In the genomic region with DNA sequence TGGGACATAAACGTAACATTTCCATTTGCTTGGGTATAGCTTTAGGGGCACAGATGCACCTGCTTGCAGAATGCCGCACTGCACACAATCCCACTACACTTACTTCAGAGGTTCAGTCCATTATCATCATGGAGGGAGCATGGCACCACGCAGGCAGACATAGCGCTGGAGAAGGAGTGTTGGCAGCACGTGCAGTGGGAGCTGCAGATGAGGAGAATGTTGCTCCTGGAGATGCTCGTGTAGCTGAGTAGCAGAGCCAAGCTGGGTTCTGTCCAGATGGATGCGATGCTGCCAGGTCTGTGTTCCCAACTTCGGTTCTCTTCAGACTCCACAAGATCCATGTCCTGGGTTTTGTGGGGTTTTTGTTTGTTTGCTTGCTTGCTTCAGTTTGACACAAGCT, we compare ENCODE assay signal across 25 mouse cellular contexts. TPM values are rescaled to one million over a fixed set of nuclear protein-coding genes. Genes with fewer than 3 reads are reported as not detected.
DNase-seq lines count a peak whose midpoint lies in the region; ATAC-seq lines count a peak whose summit lies in the region.
"Had no signal": no experiment of that assay in that cellular context is flagged by ENCODE, and none has a peak within 500 bp of the region (broad histone marks: within the 10 kb centered on the region; RNA-seq: fewer than 3 reads in every experiment).

No protein-coding gene starts in this region.

- no peaks in the 10 kb centered on the region for H3K27me3 ChIP-seq in forebrain, embryonic 14.5 days (replicated peaks; ENCODE audit: control insufficient read depth, insufficient read depth, low read length)
- no peaks in the 10 kb centered on the region for H3K27me3 ChIP-seq in forebrain, embryonic 16.5 days (replicated peaks; ENCODE audit: control insufficient read depth, insufficient read depth, low read length)

- H3K9ac ChIP-seq in forebrain, embryonic 14.5 days (ENCODE audit: low read length) = no peak overlapping the region
- H3K9ac ChIP-seq in forebrain, embryonic 16.5 days (replicated peaks; ENCODE audit: low read depth, low read length) = no peak overlapping the region
- H3K9ac ChIP-seq: liver, embryonic 14.5 days; lung, embryonic 15.5 days; stomach, embryonic 15.5 days had no signal

- H3K27ac ChIP-seq in forebrain, embryonic 14.5 days (ENCODE audit: low read depth, low read length) = no peak overlapping the region
- no peak overlapping the region for H3K27ac ChIP-seq in forebrain, embryonic 16.5 days (ENCODE audit: low read length)
- H3K27ac ChIP-seq: hindbrain, postnatal 0 days; limb, embryonic 13.5 days; liver, embryonic 14.5 days; lung, embryonic 15.5 days; macrophage; stomach, embryonic 15.5 days had no signal

- no peaks in the 10 kb centered on the region for H3K36me3 ChIP-seq in forebrain, embryonic 14.5 days (ENCODE audit: control insufficient read depth, insufficient read depth, low read length)
- no peaks in the 10 kb centered on the region for H3K36me3 ChIP-seq in forebrain, embryonic 16.5 days (ENCODE audit: control insufficient read depth, insufficient read depth)
- H3K36me3 ChIP-seq: limb, embryonic 13.5 days; lung, embryonic 15.5 days; stomach, embryonic 15.5 days had no signal

- ATAC-seq in forebrain, embryonic 14.5 days = no peak
- no peak for ATAC-seq in forebrain, embryonic 16.5 days

- intact Hi-C loops in left cerebral cortex, postnatal 4 days (cut with DNase I) = no loop called here

- no peaks in the 10 kb centered on the region for H3K9me3 ChIP-seq in forebrain, embryonic 14.5 days (replicated peaks; ENCODE audit: control insufficient read depth, low read length)
- H3K9me3 ChIP-seq in forebrain, embryonic 16.5 days (ENCODE audit: control insufficient read depth, low read length) = peaks cover 3% of the 10 kb centered on the region; the same call in 1 of the 2 replicates
- H3K9me3 ChIP-seq: lung, embryonic 15.5 days; stomach, embryonic 15.5 days had no signal

- no peak overlapping the region for H3K4me2 ChIP-seq in forebrain, embryonic 14.5 days (ENCODE audit: low read length)
- no peak overlapping the region for H3K4me2 ChIP-seq in forebrain, embryonic 16.5 days (ENCODE audit: low read length)
- H3K4me2 ChIP-seq: lung, embryonic 15.5 days; midbrain, embryonic 11.5 days had no signal

- 81% methylated on average over 8 of the region's 8 CpGs for WGBS in forebrain, embryonic 14.5 days
- 64% methylated on average over 8 of the region's 8 CpGs for WGBS in forebrain, embryonic 16.5 days

- DNase-seq in forebrain, embryonic 14.5 days (ENCODE audit: low spot score) = peak; percentile 32
- peak; percentile 48 for DNase-seq in right cerebral cortex, adult 18-20 months
- no peak for DNase-seq in right cerebral cortex, postnatal 36 days (ENCODE audit: low spot score in 2 of 2)
- DNase-seq in left cerebral cortex, postnatal 4 days = peak; percentile 20
- no peak for DNase-seq in liver
- no peak for DNase-seq in gastrocnemius, adult 18-20 months (ENCODE audit: low spot score)
- DNase-seq: adrenal gland, postnatal 36 days; B cell, adult 2 months; cerebellum, adult 9-11 months; gastrocnemius, postnatal 36 days; kidney, adult 18-20 months; kidney, postnatal 10 days; retina, postnatal 1 day; thymus, adult 18-20 months; thymus, postnatal 4 days had no signal

- H3K4me1 ChIP-seq in forebrain, embryonic 14.5 days (ENCODE audit: control insufficient read depth, insufficient read depth, low read length) = no peaks in the 10 kb centered on the region
- peaks cover 12% of the 10 kb centered on the region for H3K4me1 ChIP-seq in forebrain, embryonic 16.5 days (replicated peaks; ENCODE audit: control insufficient read depth, insufficient read depth, low read length)
- H3K4me1 ChIP-seq: lung, embryonic 15.5 days had no signal

- H3K4me3 ChIP-seq in forebrain, embryonic 14.5 days (ENCODE audit: low read depth, low read length) = no peak overlapping the region
- H3K4me3 ChIP-seq in forebrain, embryonic 16.5 days (replicated peaks; ENCODE audit: low read length) = no peak overlapping the region
- H3K4me3 ChIP-seq: lung, embryonic 15.5 days had no signal

RNA-seq across cellular contexts. Expression of a gene that starts 43.6 kb away (rescaled TPM):
- polyA plus RNA-seq in forebrain, embryonic 14.5 days (2014; fragmentation: Nextera tagmentation; extraction: Ambion mirVana) = 6.8 and 12.5 TPM in 2 replicates
- 19.3 and 23.0 TPM in 2 replicates for polyA plus RNA-seq in forebrain, embryonic 16.5 days (2015; fragmentation: Nextera tagmentation; extraction: Ambion mirVana)
- 100 to 1,000 TPM; 106 to 113 TPM for total RNA-seq in left cerebral cortex, postnatal 4 days (2021)
- total RNA-seq in gastrocnemius, adult 18-20 months (2021) = under 1 TPM; 0.07 to 0.37 TPM
- total RNA-seq: hematopoietic stem cell, adult 5-6 weeks; monocyte, adult 5-6 weeks had no signal
- polyA plus RNA-seq: macrophage had no signal

Comparison
In these comparisons a context has a peak if more than half of its experiments do, and no peak if none do; other contexts are left out.
1. DNase-seq: peak in forebrain, embryonic 14.5 days (single experiment), right cerebral cortex, adult 18-20 months (single experiment) and left cerebral cortex, postnatal 4 days (single experiment); none in right cerebral cortex, postnatal 36 days (0 of 2), liver (single experiment) and gastrocnemius, adult 18-20 months (single experiment).
2. RNA of a gene that starts 43.6 kb away (total RNA-seq): 106 to 113 TPM in left cerebral cortex, postnatal 4 days; 0.07 to 0.37 TPM in gastrocnemius, adult 18-20 months; every median in the first group is over 10 times any median in the second.